Mouse (Mus musculus) testis, adult 2 months (tissue): ENCODE measurements at regions not wholly inside any gene's neighbourhood (a gene's known extent, or its start where the extent isn't known, plus 50 kb on each side); places are given as distances from the start of the nearest gene placed in this dataset.

Experiments
- H3K27ac ChIP-seq: fragments of 200-500 bp; 2 replicates; pipeline ENCODE4 v1.5.1; 2012; ENCODE audit warnings: low read depth, low read length; ENCODE audit not compliant: control insufficient read depth, insufficient read depth
- H3K27me3 ChIP-seq: fragments of 200-500 bp; 2 replicates; pipeline ENCODE4 v1.6.1; 2012; ENCODE audit warnings: mild to moderate bottlenecking, low read length, moderate library complexity; ENCODE audit not compliant: control insufficient read depth, insufficient read depth
- H3K36me3 ChIP-seq: fragments of 200-500 bp; 2 replicates; pipeline ENCODE4 v1.6.1; 2012; ENCODE audit warnings: mild to moderate bottlenecking, low read length; ENCODE audit not compliant: control insufficient read depth, insufficient read depth
- H3K4me1 ChIP-seq: fragments of 200-500 bp; 2 replicates; pipeline ENCODE4 v1.6.1; 2012; ENCODE audit warnings: low read length; ENCODE audit not compliant: control insufficient read depth, insufficient read depth
- H3K4me3 ChIP-seq: fragments of 200-500 bp; 2 replicates; pipeline ENCODE4 v1.5.1; 2012; ENCODE audit warnings: low read depth, mild to moderate bottlenecking, low read length, moderate library complexity, mixed read lengths; ENCODE audit not compliant: control insufficient read depth
- CTCF ChIP-seq: fragments of 200-500 bp; IDR thresholded peaks from 2 replicates; pipeline ENCODE4 v1.5.1; 2012; ENCODE audit warnings: low read depth, mild to moderate bottlenecking, inconsistent platforms, low read length, moderate library complexity; ENCODE audit not compliant: control insufficient read depth, insufficient read depth, insufficient replicate concordance
- POLR2A ChIP-seq: fragments of 200-500 bp; IDR thresholded peaks from 2 replicates; pipeline ENCODE4 v1.6.1; 2012; ENCODE audit warnings: low read depth, mild to moderate bottlenecking, inconsistent platforms, low read length, moderate library complexity; ENCODE audit not compliant: control insufficient read depth

DNA sequence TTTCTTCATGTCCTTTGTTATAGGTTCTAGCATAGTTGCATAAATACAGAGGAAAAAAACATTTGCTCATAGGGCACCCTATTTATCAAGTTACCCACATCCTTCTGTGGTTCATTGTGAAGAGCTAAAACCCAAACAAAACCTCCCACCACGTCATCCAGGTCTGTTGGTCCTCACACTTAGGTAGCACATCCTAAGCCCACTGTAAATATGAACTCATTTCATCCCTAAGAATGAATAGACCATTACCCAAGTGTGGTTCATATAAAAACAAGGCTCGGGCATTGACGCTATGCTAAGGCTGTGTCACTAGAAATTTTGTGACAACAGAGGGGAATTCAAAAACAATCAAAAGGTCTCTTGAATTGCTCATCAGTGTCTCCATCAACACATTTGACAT, 156.4 kb upstream of the Tnfaip3 start:
- H3K36me3 ChIP-seq: no peaks in the 10 kb centered on the region
- TF ChIP-seq CTCF (no peak), POLR2A (no peak)

DNA sequence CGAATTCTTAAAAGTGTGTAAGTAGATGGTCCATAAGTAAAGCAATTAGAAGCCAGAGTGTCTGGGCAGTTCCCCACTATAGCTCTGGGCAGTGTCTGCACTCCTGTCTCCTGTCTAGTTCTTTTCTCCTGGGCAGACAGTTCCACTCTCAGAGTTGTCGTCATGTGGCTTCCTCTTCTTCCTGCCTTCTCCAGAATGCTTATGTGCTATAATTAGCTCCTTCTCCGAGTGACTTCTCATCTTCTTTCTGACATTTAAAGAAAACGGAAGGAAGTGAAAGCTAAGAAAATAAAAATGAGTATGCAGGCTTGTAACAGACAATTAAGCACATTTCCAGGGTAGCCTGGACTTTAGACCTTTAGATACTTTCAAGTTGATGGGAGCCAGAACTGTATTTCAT, 155.1 kb upstream of the Tnfaip3 start:
- TF ChIP-seq POLR2A (no peak), CTCF (no peak)
- no peaks in the 10 kb centered on the region for H3K36me3 ChIP-seq
- no peaks in the 10 kb centered on the region for H3K27me3 ChIP-seq
- H3K27ac ChIP-seq: no peak overlapping the region
- H3K4me3 ChIP-seq: no peak overlapping the region
- no peaks in the 10 kb centered on the region; the same call in 1 of the 2 replicates for H3K4me1 ChIP-seq

More for the DNA sequence above, 156.4 kb upstream of the Tnfaip3 start:
- Histone ChIP-seq H3K27me3 (no peaks in the 10 kb centered on the region), H3K27ac (no peak overlapping the region), H3K4me1 (no peaks in the 10 kb centered on the region; the same call in 1 of the 2 replicates), H3K4me3 (no peak overlapping the region)

DNA sequence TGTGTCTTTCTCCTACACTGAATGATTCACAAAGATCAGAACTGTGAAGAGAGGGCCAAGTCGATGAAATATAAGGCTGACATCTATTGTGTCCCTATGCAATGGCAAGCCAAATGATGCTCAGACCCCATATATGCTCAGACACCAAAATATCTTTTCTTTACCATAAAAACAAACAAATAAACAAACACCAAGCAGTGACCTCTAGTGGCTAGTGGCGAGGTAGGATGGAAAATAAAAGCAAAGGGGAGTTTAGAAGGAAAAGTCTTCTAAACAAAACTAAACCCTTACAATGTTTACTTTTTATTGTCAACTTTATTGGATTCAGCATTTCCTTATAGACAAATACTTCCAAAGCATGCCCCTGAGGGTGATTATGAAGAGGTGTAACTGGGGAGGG, 153.8 kb upstream of the Tnfaip3 start:
- no peaks in the 10 kb centered on the region for H3K27me3 ChIP-seq
- no peak overlapping the region for H3K27ac ChIP-seq
- TF ChIP-seq CTCF (no peak), POLR2A (no peak)
- no peaks in the 10 kb centered on the region for H3K36me3 ChIP-seq
- H3K4me1 ChIP-seq: no peaks in the 10 kb centered on the region; the same call in 1 of the 2 replicates
- H3K4me3 ChIP-seq: no peak overlapping the region

DNA sequence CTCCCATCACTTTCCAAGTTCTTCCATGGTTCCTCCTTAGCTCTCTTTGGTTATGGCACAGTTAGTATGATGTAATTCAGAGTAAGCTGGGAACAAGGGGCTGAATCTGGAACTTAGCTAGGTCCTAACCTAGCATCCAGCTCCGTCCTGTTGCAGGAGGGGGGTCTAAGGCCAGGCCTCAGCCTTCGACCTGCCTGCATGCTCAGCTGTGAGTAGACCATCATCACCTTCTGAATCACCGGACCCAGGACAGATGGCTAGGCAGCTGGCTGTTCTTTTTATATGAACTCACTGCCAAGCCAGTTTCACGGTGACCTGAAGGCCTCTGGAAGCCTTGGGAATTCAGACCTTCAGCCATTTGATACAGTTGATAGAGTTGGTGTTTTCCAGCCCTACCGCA, 152.9 kb upstream of the Tnfaip3 start:
- Histone ChIP-seq H3K4me1 (no peaks in the 10 kb centered on the region; the same call in 1 of the 2 replicates), H3K27me3 (no peaks in the 10 kb centered on the region), H3K36me3 (no peaks in the 10 kb centered on the region), H3K4me3 (no peak overlapping the region), H3K27ac (no peak overlapping the region)
- TF ChIP-seq CTCF (no peak), POLR2A (no peak)

DNA sequence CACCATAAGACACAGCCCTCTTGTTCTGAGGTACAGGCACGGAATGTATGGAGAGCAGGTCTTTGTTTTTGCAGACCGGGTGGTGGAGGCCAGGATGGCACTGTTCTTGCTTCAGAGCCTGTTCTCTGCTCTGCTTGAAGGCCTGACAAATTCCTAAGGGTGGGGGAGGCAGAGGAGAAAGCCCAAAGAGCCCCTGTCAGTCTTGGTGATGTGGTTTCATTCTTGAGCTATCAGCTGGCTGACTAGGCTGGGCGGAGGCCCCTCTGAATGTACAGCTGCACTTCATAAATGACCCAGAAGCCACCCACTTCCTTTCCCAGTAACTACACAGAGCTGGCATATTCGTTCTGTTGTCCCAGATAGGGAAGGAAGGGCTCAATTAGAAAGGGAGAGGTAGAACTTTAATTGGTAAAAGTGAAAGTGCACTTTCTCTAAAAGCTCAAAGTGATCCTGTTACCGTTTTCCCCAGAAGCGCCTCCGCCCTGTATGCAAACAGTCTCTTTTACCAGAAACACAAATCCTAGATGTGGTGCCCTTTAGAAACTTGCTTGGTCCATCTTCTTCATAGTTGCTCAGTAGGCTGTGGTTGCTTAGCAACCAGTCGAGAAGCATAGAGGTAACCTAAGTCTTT, 152.3 kb upstream of the Tnfaip3 start:
- Histone ChIP-seq H3K36me3 (no peaks in the 10 kb centered on the region), H3K27ac (no peak overlapping the region), H3K4me1 (no peaks in the 10 kb centered on the region; the same call in 1 of the 2 replicates), H3K4me3 (no peak overlapping the region), H3K27me3 (no peaks in the 10 kb centered on the region)
- TF ChIP-seq POLR2A (no peak), CTCF (no peak)

DNA sequence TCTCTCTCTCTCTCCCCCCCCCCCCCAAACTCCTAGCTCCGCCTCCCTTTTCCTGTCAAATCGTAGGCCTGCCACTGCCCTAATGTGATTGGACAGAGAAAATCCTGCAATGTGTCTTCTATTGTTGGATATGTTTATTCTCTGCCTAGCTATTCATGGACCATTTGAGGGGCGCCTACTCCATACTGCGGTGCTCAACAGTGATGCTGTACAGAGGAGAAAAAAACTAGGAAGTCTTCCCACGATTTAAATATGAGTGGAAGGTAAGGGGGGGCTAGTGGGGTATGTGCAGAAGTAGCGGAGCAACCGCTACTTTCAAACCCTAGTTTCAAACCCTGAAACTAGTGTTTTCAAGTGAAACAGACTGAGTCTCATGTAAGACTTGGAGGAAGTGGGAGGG, 151.6 kb upstream of the Tnfaip3 start:
- Histone ChIP-seq H3K27me3 (no peaks in the 10 kb centered on the region), H3K4me3 (no peak overlapping the region), H3K27ac (no peak overlapping the region), H3K36me3 (no peaks in the 10 kb centered on the region), H3K4me1 (no peaks in the 10 kb centered on the region; the same call in 1 of the 2 replicates)
- TF ChIP-seq POLR2A (no peak), CTCF (no peak)

DNA sequence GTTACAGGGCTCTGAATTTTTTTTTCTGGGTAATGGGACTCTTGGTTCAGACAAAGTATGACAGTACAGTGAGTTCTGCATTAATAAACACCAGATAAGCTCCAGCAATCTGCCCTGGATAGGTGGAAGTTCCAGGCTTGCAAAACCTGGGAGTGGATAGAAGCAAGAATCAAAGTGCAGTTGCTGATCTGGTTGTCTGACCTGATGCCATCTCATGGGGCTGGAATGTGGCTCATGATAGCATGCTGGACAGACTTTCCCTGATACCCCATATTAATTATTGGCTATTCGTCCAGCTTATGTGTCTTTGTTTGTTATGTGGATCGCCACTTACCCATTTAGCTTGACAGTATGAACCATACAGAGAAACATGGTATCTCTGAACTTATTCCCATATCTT, 146.6 kb upstream of the Tnfaip3 start:
- Histone ChIP-seq H3K4me3 (no peak overlapping the region), H3K4me1 (no peaks in the 10 kb centered on the region), H3K27me3 (no peaks in the 10 kb centered on the region), H3K27ac (no peak overlapping the region), H3K36me3 (no peaks in the 10 kb centered on the region)
- no peak for TF ChIP-seq CTCF
- TF ChIP-seq POLR2A: no peak

DNA sequence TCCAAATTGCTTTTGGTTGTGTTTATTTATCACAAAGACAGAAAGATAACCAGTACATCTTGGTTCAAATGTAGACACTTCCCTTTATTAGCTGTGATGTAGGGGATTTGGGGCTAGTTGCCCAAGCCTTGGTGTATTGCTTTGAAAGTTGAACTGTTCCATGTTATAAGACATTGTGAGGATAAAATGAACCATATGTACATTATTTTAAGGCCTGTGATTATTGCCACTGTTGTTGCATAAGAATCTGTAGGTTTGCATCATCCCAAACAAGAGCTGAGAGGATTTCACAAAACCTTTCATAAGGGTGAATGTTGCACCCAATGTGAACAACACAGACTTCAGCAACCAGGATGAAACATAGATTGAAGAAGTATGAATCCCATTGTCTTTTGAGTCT, 145.7 kb upstream of the Tnfaip3 start:
- H3K4me1 ChIP-seq: no peaks in the 10 kb centered on the region
- no peaks in the 10 kb centered on the region for H3K27me3 ChIP-seq
- H3K36me3 ChIP-seq: no peaks in the 10 kb centered on the region
- no peak overlapping the region for H3K4me3 ChIP-seq
- TF ChIP-seq CTCF (no peak), POLR2A (no peak)
- H3K27ac ChIP-seq: no peak overlapping the region
